Mouse (Mus musculus) kidney, adult 8-10 months (tissue): Measurements from ENCODE around the gene Fgfr2.

Experiments
- DNase-seq, 2 experiments: peaks; one replicate each; pipeline ENCODE4 v3.0.0; 2022

Gene Fgfr2

GRCm38 (mm10) chr7:132930850-132931559, 192.1 kb downstream of the Fgfr2 start, which contains the start of gene Zranb1:
Zranb1 (plus strand) TSS chr7:132931142.
- DNase-seq = peak; percentile 98

DNA sequence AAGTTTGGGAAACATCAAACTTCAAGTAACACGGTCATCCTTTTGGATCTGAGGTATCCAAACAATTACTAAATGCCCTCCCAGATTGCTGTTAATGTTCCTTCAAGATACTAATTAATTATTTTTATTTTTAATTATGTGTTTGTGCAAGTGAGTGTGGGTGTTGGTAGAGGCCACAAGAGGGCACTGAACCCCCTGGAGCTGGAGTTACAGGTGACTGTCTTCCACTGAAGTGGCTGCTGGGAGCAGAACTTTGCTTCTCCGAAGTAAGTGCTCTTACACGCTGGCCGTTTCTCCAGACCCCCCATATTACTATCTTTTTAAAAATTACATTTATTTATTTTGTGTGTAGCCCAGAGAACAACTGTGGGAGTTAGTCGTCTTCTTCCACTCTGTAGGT, 193.1 kb downstream of the Fgfr2 start:
- no peak for DNase-seq

GRCm38 (mm10) chr7:132927201-132927600, 195.9 kb downstream of the Fgfr2 start:
- DNase-seq = no peak

GRCm38 (mm10) chr7:132925227-132925626, 197.9 kb downstream of the Fgfr2 start:
- peak; percentile 11 to 33 for DNase-seq

DNA sequence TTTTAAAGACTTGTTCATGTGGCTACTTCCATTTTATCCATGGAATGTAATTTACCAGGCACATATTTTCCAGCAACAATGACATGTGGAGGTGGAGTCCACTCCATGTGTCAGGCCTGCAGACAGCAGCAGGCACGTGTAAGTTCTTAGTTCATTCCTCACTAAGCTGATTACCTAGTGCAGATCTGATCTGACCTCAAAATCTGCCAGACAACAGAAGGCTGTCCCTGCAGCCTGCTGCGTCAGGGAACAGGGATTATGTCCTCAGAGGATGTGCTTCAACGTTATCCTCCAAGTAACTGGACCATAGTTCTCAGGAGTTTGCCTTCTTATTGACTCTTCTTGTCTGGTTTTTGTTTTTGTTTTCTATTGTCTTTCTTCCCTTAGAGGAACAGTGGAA, 201.2 kb downstream of the Fgfr2 start:
- no peak for DNase-seq

GRCm38 (mm10) chr7:132903796-132904195, 219.4 kb downstream of the Fgfr2 start:
- DNase-seq = no peak

DNA sequence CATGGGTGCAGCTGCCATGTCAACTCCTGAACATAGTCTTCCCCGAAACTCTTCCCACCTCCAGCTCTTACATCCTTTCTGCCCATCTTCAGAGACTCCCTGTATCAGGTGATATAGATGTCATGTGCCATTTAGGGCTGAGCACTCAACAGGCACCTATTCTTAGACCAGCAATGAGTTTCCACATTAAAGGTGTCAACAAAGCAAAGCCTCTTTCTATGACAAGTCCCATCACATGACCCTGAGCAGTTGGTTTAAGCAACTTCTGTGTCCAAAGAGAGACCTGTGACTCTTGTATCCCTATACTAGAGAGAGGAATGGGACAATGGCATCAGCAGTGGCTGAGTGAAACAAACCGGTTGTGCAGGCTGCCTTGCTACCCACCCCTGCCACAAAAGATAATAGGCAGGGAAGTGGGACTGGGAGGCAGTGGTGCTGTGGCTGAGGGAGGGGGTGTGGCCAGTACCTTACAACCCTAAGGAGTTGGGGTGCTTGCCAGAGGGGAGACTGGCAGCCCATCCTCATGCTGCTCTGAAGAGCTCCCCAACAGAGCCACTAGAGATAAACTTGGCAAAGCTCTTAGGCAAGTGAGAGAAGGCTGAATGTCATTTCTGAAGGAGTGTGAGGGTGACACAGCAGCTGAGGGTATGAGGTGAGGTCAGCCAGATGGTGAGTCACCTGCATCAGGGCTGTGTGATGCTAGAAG, 222.2 kb downstream of the Fgfr2 start:
- DNase-seq = no peak

DNA sequence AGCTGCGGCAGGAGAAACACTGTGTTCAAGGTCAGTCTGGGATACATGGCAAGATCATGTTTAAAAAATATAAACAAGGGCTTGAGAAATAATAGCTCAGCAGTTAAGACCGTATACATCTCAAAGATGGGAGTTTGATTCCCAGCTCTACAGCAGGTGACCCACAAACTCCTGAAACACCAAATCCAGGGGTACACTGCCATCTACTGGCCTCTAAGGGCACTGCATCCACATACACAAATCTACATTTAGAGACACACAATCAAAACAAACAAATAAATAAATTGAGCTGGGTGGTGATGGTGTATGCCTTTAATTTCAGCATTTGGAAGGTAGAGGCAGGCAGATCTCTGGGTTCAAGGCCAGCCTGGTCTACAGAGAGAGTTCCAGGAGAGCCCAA, 224.9 kb downstream of the Fgfr2 start:
- peak in 1 of 2 experiments; percentile 53 for DNase-seq

GRCm38 (mm10) chr7:132897258-132897657, 225.9 kb downstream of the Fgfr2 start:
- DNase-seq = no peak

DNA sequence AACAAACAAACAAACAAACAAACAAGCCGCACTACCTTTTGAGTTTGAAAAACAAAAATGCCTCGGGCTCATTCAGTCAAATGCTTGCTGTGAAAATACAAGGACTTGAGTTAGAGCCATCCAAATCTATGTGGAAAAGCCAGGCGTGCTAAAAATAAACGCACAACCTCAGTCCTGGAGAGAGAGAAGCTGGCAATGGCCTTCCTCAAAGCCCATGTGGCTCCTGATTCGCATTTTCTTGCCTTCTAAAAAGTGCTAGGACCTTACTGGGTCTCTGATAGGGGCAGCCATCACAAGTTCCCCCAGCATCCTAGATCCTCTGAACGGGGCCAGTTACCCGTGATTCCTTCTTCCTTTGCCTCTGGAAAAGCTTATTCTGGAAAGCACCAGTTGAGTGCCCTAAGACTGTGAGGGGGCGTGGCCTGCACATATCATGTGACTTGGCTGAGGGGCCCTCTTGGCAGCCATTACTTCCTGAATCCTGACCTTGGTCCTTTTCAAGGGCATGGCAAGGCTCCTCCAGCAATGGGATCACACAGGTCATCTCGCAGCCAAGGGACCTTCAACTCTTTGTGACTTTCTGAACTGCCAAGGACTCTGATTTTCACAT, 226.8 kb downstream of the Fgfr2 start:
- peak; percentile 49 to 54 for DNase-seq

DNA sequence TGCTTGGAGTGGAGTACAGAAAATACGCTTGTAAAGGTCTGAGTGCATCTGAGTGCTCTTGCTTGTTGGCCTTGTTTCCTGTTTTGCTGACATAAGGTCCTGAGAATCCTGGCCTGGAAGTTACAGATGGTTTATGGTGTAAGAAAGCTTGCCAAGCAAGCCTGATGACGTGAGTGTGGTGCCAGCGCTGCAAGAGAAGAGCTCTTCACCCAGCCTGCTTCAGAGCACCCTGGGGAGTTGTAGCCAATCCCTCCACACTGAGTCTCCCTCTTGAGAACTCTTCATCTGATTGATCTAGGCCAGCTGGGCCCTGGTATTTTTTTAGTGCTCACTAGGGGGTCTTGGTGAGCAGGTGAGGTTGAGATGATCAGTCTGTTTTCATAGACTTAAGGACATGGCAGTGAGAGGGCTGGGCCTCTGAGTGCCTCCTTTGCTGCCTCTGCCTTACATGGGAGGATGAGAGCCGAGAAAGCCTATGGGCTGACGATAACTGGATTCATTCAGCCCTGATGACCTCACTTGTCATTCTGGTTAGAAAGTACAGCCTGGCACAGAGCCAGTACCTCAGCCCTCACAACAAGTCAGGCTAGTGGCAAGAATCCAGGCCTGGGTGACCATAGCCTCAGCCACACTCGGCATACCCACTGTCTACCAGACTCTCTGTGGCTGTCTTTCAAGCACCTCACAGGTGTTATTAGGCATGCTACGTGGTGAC, 228.2 kb downstream of the Fgfr2 start:
- DNase-seq = peak in 1 of 2 experiments; percentile 36

DNA sequence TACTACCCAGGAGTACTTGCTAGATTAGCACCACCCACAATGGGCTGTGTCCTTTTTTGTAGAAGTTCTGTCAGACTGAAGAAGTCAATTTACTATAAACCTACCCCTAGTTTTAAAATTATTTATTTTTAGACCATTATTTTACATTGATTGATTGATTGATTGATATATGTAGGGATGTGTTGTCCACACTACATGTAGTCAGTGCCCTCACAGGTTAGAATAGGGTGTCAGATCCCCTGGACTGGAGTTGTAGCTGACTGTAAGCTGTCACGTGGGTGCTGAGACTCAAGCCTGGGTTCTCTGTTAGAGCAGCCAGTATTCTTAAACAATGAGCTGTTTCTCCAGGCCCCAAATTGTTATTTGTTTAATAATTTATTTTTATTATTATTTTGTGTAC, 229.8 kb downstream of the Fgfr2 start:
- no peak for DNase-seq

GRCm38 (mm10) chr7:132892806-132893205, 230.3 kb downstream of the Fgfr2 start:
- no peak for DNase-seq

- DNase-seq = no peak
Measured at GRCm38 (mm10) chr7:132892311-132892661, 230.9 kb downstream of the Fgfr2 start.

- DNase-seq = peak in 1 of 2 experiments; percentile 49
Measured at GRCm38 (mm10) chr7:132891561-132892310, 231.4 kb downstream of the Fgfr2 start.

DNA sequence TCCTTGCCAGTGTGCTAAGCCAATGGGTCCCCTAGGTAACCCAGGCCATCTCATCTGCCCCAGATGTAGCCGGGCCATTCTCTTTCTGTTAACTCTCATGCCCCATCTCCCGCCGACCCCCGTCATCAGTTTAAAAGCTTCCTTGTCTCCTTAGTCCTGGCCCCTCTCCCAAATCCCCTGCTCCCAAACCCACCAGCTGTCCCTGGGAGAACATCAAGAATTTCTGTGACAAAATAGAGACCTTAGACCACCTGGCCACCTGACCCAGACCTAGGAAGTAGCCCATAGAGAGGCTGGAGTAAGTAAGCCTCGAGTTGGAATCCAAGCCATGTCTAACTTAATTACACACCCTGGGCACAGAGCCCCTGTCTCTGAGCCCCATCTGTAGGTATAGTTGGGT, 232.9 kb downstream of the Fgfr2 start:
- no peak for DNase-seq

DNA sequence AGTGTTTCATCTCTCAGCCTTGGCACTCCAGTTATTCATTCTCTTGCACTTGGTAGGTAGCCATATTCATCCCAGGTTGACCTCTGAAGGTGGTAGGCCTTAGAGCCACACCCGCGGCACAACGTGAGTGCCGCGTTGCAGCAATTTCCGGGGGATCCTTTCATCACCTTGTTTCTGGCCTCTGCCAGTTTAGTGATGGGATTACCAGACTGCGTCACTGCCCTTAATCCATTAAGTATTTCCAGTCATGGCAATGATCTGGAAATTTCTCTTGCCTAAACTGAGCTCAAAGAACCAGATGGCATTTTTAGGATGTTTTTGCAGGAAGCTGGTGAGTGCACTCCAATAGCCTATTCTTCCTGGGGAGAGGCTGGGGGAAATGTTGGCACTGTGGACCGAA, 233.5 kb downstream of the Fgfr2 start:
- DNase-seq = no peak

DNA sequence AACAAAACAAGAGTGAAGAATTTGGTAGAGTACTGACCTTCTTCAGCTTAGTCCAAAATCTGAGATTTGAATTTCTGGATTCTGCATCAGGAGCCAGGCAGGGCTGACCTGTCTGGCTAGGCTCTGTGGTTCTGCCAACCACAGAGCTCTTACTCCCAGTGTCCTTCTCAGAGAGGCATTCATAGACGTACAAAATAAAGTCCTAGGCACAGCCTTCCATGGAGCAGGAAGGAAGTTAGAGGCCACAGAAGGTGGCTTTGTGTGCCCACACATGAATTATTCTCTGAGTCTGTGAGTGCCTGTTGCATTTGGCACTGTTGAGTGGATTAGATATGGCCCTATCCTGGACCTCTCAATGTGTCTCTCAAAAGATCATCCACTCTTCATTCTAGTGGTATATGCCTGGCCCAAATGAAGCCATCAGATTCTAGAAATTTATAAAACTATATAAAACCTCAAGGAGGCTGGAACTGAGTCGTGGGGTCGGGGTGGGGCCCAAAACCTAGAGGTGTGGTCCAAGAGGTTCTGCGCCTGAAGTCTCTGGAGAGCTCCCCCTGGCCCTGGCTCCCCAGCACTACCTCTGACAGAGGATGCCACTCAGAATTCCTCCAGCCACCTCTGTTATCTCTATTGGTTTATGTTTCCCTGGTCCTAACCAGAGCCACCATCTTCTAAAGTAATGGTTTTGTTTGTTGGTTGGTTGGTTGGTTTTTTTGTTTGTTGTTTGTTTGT, 234.5 kb downstream of the Fgfr2 start:
- no peak for DNase-seq

DNA sequence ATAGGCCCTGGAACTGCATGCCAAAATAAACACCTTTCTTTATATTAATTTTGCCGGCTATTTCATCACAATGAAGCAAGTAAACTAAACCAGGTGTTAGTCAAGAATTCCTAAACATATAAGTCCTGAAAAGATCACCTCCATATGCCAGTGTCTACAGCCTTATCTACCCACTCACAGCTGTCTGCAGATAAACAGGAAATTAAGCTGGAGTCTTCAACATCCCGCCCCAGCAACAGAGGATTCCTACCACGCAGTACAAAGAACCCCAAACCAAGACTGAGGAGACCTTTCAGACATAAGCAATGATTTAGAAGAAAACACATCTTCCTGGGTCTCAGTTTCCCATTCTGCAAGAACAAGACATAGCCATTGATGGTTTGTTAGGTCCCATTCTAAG, 235.1 kb downstream of the Fgfr2 start:
- no peak for DNase-seq

DNA sequence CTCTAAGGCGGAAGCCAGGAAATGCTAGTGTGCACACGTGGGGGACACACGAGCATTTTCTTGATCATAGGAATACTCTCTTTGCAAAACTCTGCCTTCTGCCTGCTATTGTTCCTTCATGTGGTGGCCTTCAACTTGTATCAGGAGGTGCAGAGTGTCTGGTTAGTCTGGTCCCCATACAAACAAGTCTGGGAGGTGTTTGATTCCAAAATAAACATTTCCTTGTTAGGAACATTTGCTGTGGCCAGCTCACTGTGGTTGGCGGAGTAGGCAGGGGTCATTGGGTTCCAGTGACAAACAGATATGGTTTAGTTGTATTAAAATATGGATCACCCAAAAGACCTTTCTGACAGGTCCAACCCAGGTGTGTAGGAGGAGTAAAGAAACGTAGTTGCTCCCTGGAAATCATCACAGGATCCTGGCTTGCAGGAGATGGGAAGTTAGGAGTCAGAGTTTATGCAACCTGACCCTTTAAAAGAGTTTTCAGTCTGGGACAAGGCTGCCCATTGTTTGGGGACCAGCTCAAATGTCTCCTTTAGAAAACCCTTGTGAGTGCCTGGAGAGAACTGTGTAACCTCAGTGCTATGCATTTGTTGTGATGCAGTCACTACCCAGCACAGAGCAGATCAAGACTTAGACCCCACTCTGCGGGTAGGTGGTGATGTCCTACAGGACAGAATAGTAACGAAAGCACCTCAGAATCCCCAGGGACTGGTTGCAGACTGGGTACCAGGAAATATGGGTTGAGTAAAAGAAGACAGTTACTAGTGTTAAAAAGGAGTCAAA, 235.9 kb downstream of the Fgfr2 start:
- no peak for DNase-seq

- no peak for DNase-seq
Measured at GRCm38 (mm10) chr7:132884031-132884430, 239.1 kb downstream of the Fgfr2 start.
